Mouse (Mus musculus): ENCODE results near the gene Olig1.

DNA sequence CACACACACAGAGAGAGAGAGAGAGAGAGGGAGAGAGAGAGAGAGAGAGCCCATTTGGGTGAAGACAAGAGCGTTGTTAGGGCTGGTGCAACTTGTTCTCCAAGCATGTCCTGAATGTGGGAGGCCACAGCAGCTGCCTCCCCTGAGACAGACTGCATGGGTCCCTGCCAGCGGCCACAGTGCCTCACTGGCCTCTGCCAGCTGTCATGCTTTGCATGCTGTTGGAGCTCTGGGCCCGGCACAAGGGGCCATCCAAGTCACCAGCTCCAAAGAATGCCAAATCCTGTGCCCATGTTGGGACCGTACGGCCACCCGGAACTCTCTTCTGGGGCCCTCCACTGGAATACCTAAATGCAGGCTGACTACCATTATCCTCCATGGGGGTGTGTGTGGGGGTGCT is 3.6 kb upstream of the Olig1 start:
- no peak for TF ChIP-seq CTCF (IDR thresholded peaks at IDR 0.05; ENCODE audit: control insufficient read depth, insufficient read depth, low read length)
- no peak for TF ChIP-seq POLR2A (IDR thresholded peaks at IDR 0.05; ENCODE audit: borderline replicate concordance, control insufficient read depth, low read depth, low read length)
